ENCODE assay signal across 8 mouse cellular contexts in genomic region chr4:124850261-124850913, GRCm38 (mm10). TPM values are rescaled to one million over a fixed set of nuclear protein-coding genes. Genes with fewer than 3 reads are reported as not detected.
DNase-seq lines count a peak whose midpoint lies in the region; ATAC-seq and TF ChIP-seq lines count a peak whose summit lies in the region.

TSS of gene Yrdc (plus strand) at chr4:124850679.

- H3K27ac ChIP-seq in forebrain, embryonic 10.5 days: peak within 1 kb of the TSS; percentile 97
- peak within 1 kb of the TSS; percentile 89 for H3K27ac ChIP-seq in heart, embryonic 15.5 days
- peak within 1 kb of the TSS; percentile 56 for H3K27ac ChIP-seq in liver, embryonic 14.5 days
- peak within 1 kb of the TSS; percentile 93 for H3K27ac ChIP-seq in neural tube, embryonic 11.5 days (ENCODE audit: low read depth, low read length)
- peak within 1 kb of the TSS; percentile 97 for H3K27ac ChIP-seq in stomach, postnatal 0 days (replicated peaks)

- ATAC-seq in CD4-positive, CD25-positive, alpha-beta regulatory T cell, adult 4 months: peak; percentile 84
- ATAC-seq in heart, embryonic 15.5 days (replicated peaks; ENCODE audit: insufficient number of reproducible peaks, insufficient read depth, low FRiP score, low read depth): peak; percentile 91
- peak; percentile 92 for ATAC-seq in liver, embryonic 14.5 days (ENCODE audit: insufficient read depth)
- ATAC-seq in neural tube, embryonic 11.5 days (ENCODE audit: insufficient read depth, low FRiP score, low TSS enrichment): peak; percentile 92
- ATAC-seq in stomach, postnatal 0 days (ENCODE audit: low FRiP score, low TSS enrichment): peak; percentile 95

- H3K4me2 ChIP-seq in heart, embryonic 15.5 days: peak within 1 kb of the TSS; percentile 82
- H3K4me2 ChIP-seq in liver, embryonic 14.5 days (ENCODE audit: low read depth): peak within 1 kb of the TSS; percentile 97
- peak within 1 kb of the TSS; percentile 83 for H3K4me2 ChIP-seq in neural tube, embryonic 11.5 days (ENCODE audit: low read depth)
- H3K4me2 ChIP-seq in stomach, postnatal 0 days (replicated peaks; ENCODE audit: low read depth): peak within 1 kb of the TSS; percentile 81

- under 1% methylated on average over 81 of the region's 90 CpGs for WGBS in forebrain, embryonic 10.5 days
- under 1% methylated on average over 80 of the region's 90 CpGs for WGBS in heart, embryonic 15.5 days
- under 1% methylated on average over 84 of the region's 90 CpGs for WGBS in liver, embryonic 14.5 days (ENCODE audit: insufficient replicate concordance)
- WGBS in neural tube, embryonic 11.5 days: under 1% methylated on average over 79 of the region's 90 CpGs
- 1% methylated on average over 83 of the region's 90 CpGs for WGBS in stomach, postnatal 0 days

- peak; percentile 82 for DNase-seq in c-Kit-negative CD71-positive TER-119-positive erythroid progenitor cells, embryonic 14.5 days (ENCODE audit: low read depth, low spot score)
- DNase-seq in forebrain, embryonic 10.5 days (ENCODE audit: extremely low spot score, low spot score): peak; percentile 92
- peak; percentile 94 to 97 for DNase-seq in kidney, postnatal 25 days
- DNase-seq in liver, embryonic 14.5 days (ENCODE audit: low read depth in 3 of 3, low spot score in 3 of 3): peak; percentile 83 to 84 (median 84)
- DNase-seq in neural tube, embryonic 11.5 days (ENCODE audit: low spot score): peak; percentile 97
- peak; percentile 96 for DNase-seq in stomach, postnatal 0 days (ENCODE audit: low spot score)

- no peaks in the 10 kb centered on the region for H3K27me3 ChIP-seq in forebrain, embryonic 10.5 days (ENCODE audit: poor library complexity, severe bottlenecking)
- H3K27me3 ChIP-seq in heart, embryonic 15.5 days: no peaks in the 10 kb centered on the region
- no peaks in the 10 kb centered on the region for H3K27me3 ChIP-seq in liver, embryonic 14.5 days (ENCODE audit: control insufficient read depth, insufficient read depth, low read length)
- no peaks in the 10 kb centered on the region for H3K27me3 ChIP-seq in neural tube, embryonic 11.5 days (ENCODE audit: control insufficient read depth, insufficient read depth, low read length)
- no peaks in the 10 kb centered on the region for H3K27me3 ChIP-seq in stomach, postnatal 0 days (ENCODE audit: control insufficient read depth, insufficient read depth, low read length)

- H3K36me3 ChIP-seq in forebrain, embryonic 10.5 days (replicated peaks): peaks cover 51% of the 10 kb centered on the region
- peaks cover 13% of the 10 kb centered on the region; the same call in 1 of the 2 replicates for H3K36me3 ChIP-seq in heart, embryonic 15.5 days
- peaks cover 19% of the 10 kb centered on the region for H3K36me3 ChIP-seq in liver, embryonic 14.5 days (replicated peaks; ENCODE audit: control insufficient read depth, insufficient read depth, low read depth)
- peaks cover 4% of the 10 kb centered on the region for H3K36me3 ChIP-seq in neural tube, embryonic 11.5 days (ENCODE audit: control insufficient read depth, insufficient read depth, low read length)
- H3K36me3 ChIP-seq in stomach, postnatal 0 days (ENCODE audit: control insufficient read depth, insufficient read depth, low read length): peaks cover 10% of the 10 kb centered on the region; the same call in 1 of the 2 replicates

- H3K4me1 ChIP-seq in forebrain, embryonic 10.5 days: peaks cover 44% of the 10 kb centered on the region
- H3K4me1 ChIP-seq in heart, embryonic 15.5 days (replicated peaks): peaks cover 24% of the 10 kb centered on the region
- H3K4me1 ChIP-seq in liver, embryonic 14.5 days (replicated peaks; ENCODE audit: control insufficient read depth in 2 of 2, insufficient read depth in 2 of 2, low read length in 1 of 2): peaks cover 8 to 14% of the 10 kb centered on the region in 2 experiments
- peaks cover 11% of the 10 kb centered on the region for H3K4me1 ChIP-seq in neural tube, embryonic 11.5 days (ENCODE audit: control insufficient read depth, insufficient read depth, low read length)
- H3K4me1 ChIP-seq in stomach, postnatal 0 days (replicated peaks; ENCODE audit: control insufficient read depth, insufficient read depth): peaks cover 3% of the 10 kb centered on the region; the same call in 1 of the 2 replicates

- peak within 1 kb of the TSS; percentile 83 for H3K9ac ChIP-seq in heart, embryonic 15.5 days
- H3K9ac ChIP-seq in liver, embryonic 14.5 days (replicated peaks): peak within 1 kb of the TSS; percentile 81
- H3K9ac ChIP-seq in neural tube, embryonic 11.5 days (ENCODE audit: low read length): peak within 1 kb of the TSS; percentile 83
- peak within 1 kb of the TSS; percentile 86 for H3K9ac ChIP-seq in stomach, postnatal 0 days (ENCODE audit: low read length)

- TF ChIP-seq EP300 in liver, embryonic 14.5 days (IDR thresholded peaks at IDR 0.05; ENCODE audit: low read depth): no peak
- no peak for TF ChIP-seq EP300 in stomach, postnatal 0 days (optimal IDR thresholded peaks at IDR 0.05)

- H3K4me3 ChIP-seq in forebrain, embryonic 10.5 days: peak within 1 kb of the TSS; percentile 99
- H3K4me3 ChIP-seq in heart, embryonic 15.5 days: peak within 1 kb of the TSS; percentile 80
- H3K4me3 ChIP-seq in liver, embryonic 14.5 days (ENCODE audit: insufficient read depth in 1 of 2, low read depth in 2 of 2, low read length in 2 of 2): peak within 1 kb of the TSS; percentile 82 to 93
- H3K4me3 ChIP-seq in neural tube, embryonic 11.5 days (ENCODE audit: low read depth, low read length): peak within 1 kb of the TSS; percentile 100
- peak within 1 kb of the TSS; percentile 97 for H3K4me3 ChIP-seq in stomach, postnatal 0 days (ENCODE audit: low read depth, low read length)

- H3K9me3 ChIP-seq in forebrain, embryonic 10.5 days: no peaks in the 10 kb centered on the region
- H3K9me3 ChIP-seq in heart, embryonic 15.5 days (replicated peaks): no peaks in the 10 kb centered on the region
- no peaks in the 10 kb centered on the region for H3K9me3 ChIP-seq in liver, embryonic 14.5 days (ENCODE audit: control insufficient read depth, low read length)
- no peaks in the 10 kb centered on the region for H3K9me3 ChIP-seq in neural tube, embryonic 11.5 days (ENCODE audit: control insufficient read depth, low read length)
- H3K9me3 ChIP-seq in stomach, postnatal 0 days (ENCODE audit: control insufficient read depth, low read length): no peaks in the 10 kb centered on the region

- TF ChIP-seq CTCF in liver, embryonic 14.5 days (IDR thresholded peaks at IDR 0.05; ENCODE audit: low read depth): 0 out of 2 replicates have a peak, but pooled peaks have one; percentile 27
- TF ChIP-seq CTCF in stomach, postnatal 0 days (IDR thresholded peaks at IDR 0.05; ENCODE audit: low read depth): peak; percentile 43; the same call in 1 of the 2 replicates

RNA-seq across cellular contexts. Expression of gene Yrdc, which starts in this region (rescaled TPM):
- polyA plus RNA-seq in CD4-positive, CD25-positive, alpha-beta regulatory T cell, adult 4 months (2017; shearing (Covaris generic)): 1 to 10 TPM; 4.9 to 5.6 TPM
- 43.1 and 44.1 TPM in 2 replicates for polyA plus RNA-seq in forebrain, embryonic 10.5 days (2016; fragmentation: Nextera tagmentation; extraction: Ambion mirVana)
- 20.4 and 23.8 TPM in 2 replicates for polyA plus RNA-seq in heart, embryonic 15.5 days (2015; fragmentation: Nextera tagmentation; extraction: Ambion mirVana)
- 19.0 and 20.9 TPM in 2 replicates for polyA plus RNA-seq in liver, embryonic 14.5 days (2012; rRNA removed)
- polyA plus RNA-seq in liver, embryonic 14.5 days (2014; fragmentation: Nextera tagmentation; extraction: Ambion mirVana): 21.7 and 21.9 TPM in 2 replicates
- polyA plus RNA-seq in neural tube, embryonic 11.5 days (2014; fragmentation: Nextera tagmentation; extraction: Ambion mirVana): 50.8 and 58.1 TPM in 2 replicates
- 31.2 and 32.3 TPM in 2 replicates for polyA plus RNA-seq in stomach, postnatal 0 days (2015; fragmentation: Nextera tagmentation; extraction: Ambion mirVana)

Comparison
In these comparisons a context has a peak if more than half of its experiments do, and no peak if none do; other contexts are left out.
1. Peak in every context shown above with its lines: DNase-seq, ATAC-seq, H3K4me3 ChIP-seq and H3K27ac ChIP-seq.